ENCODE assay signal across 31 mouse cellular contexts in the genomic region with DNA sequence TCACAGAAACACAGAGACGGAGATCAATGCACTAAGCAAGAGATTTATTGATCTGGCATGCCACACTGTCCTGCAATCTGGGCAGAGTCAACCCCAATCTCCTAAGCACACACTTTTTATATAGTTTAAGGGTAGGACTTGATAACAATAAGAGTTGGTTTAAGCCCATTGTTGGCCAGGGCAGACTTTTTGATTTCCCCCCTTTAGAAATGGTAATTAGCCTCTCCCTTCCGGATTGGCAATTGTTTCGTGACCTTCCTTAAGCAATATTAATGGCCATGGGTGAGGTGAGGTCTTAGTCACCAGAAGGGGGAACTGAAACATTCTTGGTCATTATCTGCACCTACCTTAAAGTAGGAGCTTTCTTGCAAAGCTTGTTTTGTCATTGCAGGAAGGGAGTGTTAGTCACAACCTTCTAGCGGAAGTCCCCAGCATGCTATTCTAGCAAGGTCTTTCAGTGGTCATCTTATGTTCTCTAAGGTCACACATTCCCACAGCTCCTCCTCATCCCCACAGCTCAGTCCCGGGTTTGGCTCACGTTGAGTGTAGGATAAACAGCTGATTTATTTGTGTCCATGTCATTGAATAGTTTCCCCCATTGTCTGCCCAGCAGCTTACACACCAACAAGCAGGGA. TPM values are rescaled to one million over a fixed set of nuclear protein-coding genes. Genes with fewer than 3 reads are reported as not detected.
A peak's percentile ranks its signal among the peaks of the same experiment; 100 is the strongest.
DNase-seq lines count a peak whose midpoint lies in the region; ATAC-seq and TF ChIP-seq lines count a peak whose summit lies in the region.
"Had no signal": no experiment of that assay in that cellular context is flagged by ENCODE, and none has a peak within 500 bp of the region (broad histone marks: within the 10 kb centered on the region; RNA-seq: fewer than 3 reads in every experiment).

No protein-coding gene starts in this region.

- H3K27ac ChIP-seq in heart, embryonic 11.5 days (ENCODE audit: low read depth, low read length) = no peak overlapping the region
- peak overlapping the region; percentile 99 for H3K27ac ChIP-seq in ES-Bruce4 (ENCODE audit: insufficient read depth, low read length)
- no peak overlapping the region for H3K27ac ChIP-seq in hindbrain, embryonic 16.5 days (ENCODE audit: low read depth, low read length)
- H3K27ac ChIP-seq: embryonic facial prominence, embryonic 13.5 days; forebrain, embryonic 10.5 days; forebrain, embryonic 15.5 days; heart, embryonic 15.5 days; hindbrain, postnatal 0 days; intestine, embryonic 15.5 days; kidney, postnatal 0 days; limb, embryonic 10.5 days; limb, embryonic 15.5 days; liver, embryonic 13.5 days; midbrain, embryonic 13.5 days had no signal

- no peak for TF ChIP-seq POLR2A in ES-Bruce4 (IDR thresholded peaks at IDR 0.05; ENCODE audit: insufficient read depth, low read length)

- H3K4me3 ChIP-seq in heart, embryonic 11.5 days (ENCODE audit: low read depth, low read length) = no peak overlapping the region
- no peak overlapping the region for H3K4me3 ChIP-seq in ES-Bruce4 (ENCODE audit: low read depth, low read length)
- H3K4me3 ChIP-seq in hindbrain, embryonic 16.5 days (ENCODE audit: low read length) = no peak overlapping the region
- H3K4me3 ChIP-seq: embryonic facial prominence, embryonic 13.5 days; forebrain, embryonic 10.5 days; forebrain, embryonic 15.5 days; heart, embryonic 15.5 days; intestine, embryonic 15.5 days; limb, embryonic 10.5 days; limb, embryonic 15.5 days; liver, embryonic 13.5 days; megakaryocyte, embryonic 14.5 days; midbrain, embryonic 13.5 days had no signal

- TF ChIP-seq CTCF in ES-Bruce4 (IDR thresholded peaks at IDR 0.05; ENCODE audit: low read depth, low read length) = no peak

- no peaks in the 10 kb centered on the region for H3K9me3 ChIP-seq in heart, embryonic 11.5 days (replicated peaks; ENCODE audit: control insufficient read depth, low read length)
- H3K9me3 ChIP-seq in ES-Bruce4 (replicated peaks; ENCODE audit: control insufficient read depth, insufficient read depth, low read length, poor library complexity, severe bottlenecking) = peaks cover 42% of the 10 kb centered on the region
- no peaks in the 10 kb centered on the region; the same call in 1 of the 2 replicates for H3K9me3 ChIP-seq in hindbrain, embryonic 16.5 days (ENCODE audit: control insufficient read depth, low read length)
- H3K9me3 ChIP-seq: embryonic facial prominence, embryonic 13.5 days; forebrain, embryonic 10.5 days; forebrain, embryonic 15.5 days; heart, embryonic 15.5 days; intestine, embryonic 15.5 days; limb, embryonic 10.5 days; limb, embryonic 15.5 days had no signal

- DNase-seq in heart, adult 8-10 months (ENCODE audit: low spot score) = peak; percentile 10
- peak; percentile 93 for DNase-seq in ZHBTc4 (ENCODE audit: low read depth, low spot score)
- DNase-seq in thymus, postnatal 4 days = no peak
- no peak for DNase-seq in frontal cortex, adult 2 months (ENCODE audit: extremely low spot score in 1 of 2, low spot score in 1 of 2)
- DNase-seq: adrenal gland, adult 2 months; cerebellum, adult 11 months; cerebellum, adult 9-10 months; kidney, adult 2 months; layer of hippocampus, postnatal 36 days; liver, embryonic 13.5 days; lung, adult 18-20 months; lung, postnatal 36 days; spleen, adult 18-20 months had no signal

- WGBS in heart, embryonic 11.5 days (ENCODE audit: insufficient replicate concordance) = 84% methylated on average over 6 of the region's 6 CpGs
- 53% methylated on average over 6 of the region's 6 CpGs for WGBS in hindbrain, embryonic 16.5 days

- H3K4me1 ChIP-seq in heart, embryonic 11.5 days (ENCODE audit: control insufficient read depth, insufficient read depth, low read length) = no peaks in the 10 kb centered on the region
- H3K4me1 ChIP-seq in ES-Bruce4 (ENCODE audit: control insufficient read depth, insufficient read depth, low read length) = peaks cover 7% of the 10 kb centered on the region
- H3K4me1 ChIP-seq in hindbrain, embryonic 16.5 days (ENCODE audit: control insufficient read depth, insufficient read depth, low read depth, low read length) = no peaks in the 10 kb centered on the region
- H3K4me1 ChIP-seq: embryonic facial prominence, embryonic 13.5 days; forebrain, embryonic 10.5 days; heart, embryonic 15.5 days; intestine, embryonic 15.5 days; limb, embryonic 10.5 days; liver, embryonic 13.5 days; megakaryocyte, embryonic 14.5 days; midbrain, embryonic 13.5 days had no signal

- H3K36me3 ChIP-seq in heart, embryonic 11.5 days (ENCODE audit: control insufficient read depth, insufficient read depth, low read length) = no peaks in the 10 kb centered on the region
- no peaks in the 10 kb centered on the region for H3K36me3 ChIP-seq in ES-Bruce4 (ENCODE audit: control insufficient read depth, insufficient read depth, low read length, poor library complexity, severe bottlenecking)
- no peaks in the 10 kb centered on the region for H3K36me3 ChIP-seq in hindbrain, embryonic 16.5 days (ENCODE audit: control insufficient read depth, insufficient read depth, low read length)
- H3K36me3 ChIP-seq: embryonic facial prominence, embryonic 13.5 days; forebrain, embryonic 10.5 days; forebrain, embryonic 15.5 days; heart, embryonic 15.5 days; intestine, embryonic 15.5 days; limb, embryonic 10.5 days; limb, embryonic 15.5 days; liver, embryonic 13.5 days; midbrain, embryonic 13.5 days had no signal

- no peak for ATAC-seq in heart, embryonic 11.5 days (replicated peaks; ENCODE audit: insufficient number of reproducible peaks, low FRiP score, low TSS enrichment)
- ATAC-seq in neutrophil, adult 5-6 weeks (ENCODE audit: extremely low read depth, insufficient number of reproducible peaks, low FRiP score, poor library complexity, severe bottlenecking) = peak; percentile 33; the same call in 1 of the 2 replicates
- ATAC-seq in hindbrain, embryonic 16.5 days = no peak
- ATAC-seq: activated CD4-positive, CD25-positive, alpha-beta regulatory T cell, adult 4 months; forebrain, embryonic 15.5 days; hindbrain, postnatal 0 days; intestine, embryonic 15.5 days; midbrain, embryonic 13.5 days; Patski had no signal

- peak; percentile 62; the same call in 1 of the 2 replicates for TF ChIP-seq EP300 in ES-Bruce4 (IDR thresholded peaks at IDR 0.05; ENCODE audit: insufficient read depth, low read depth, low read length)

- no peak overlapping the region for H3K9ac ChIP-seq in heart, embryonic 11.5 days (ENCODE audit: low read depth, low read length)
- H3K9ac ChIP-seq in ES-Bruce4 (ENCODE audit: low read depth, poor library complexity, severe bottlenecking) = no peak overlapping the region
- no peak overlapping the region for H3K9ac ChIP-seq in hindbrain, embryonic 16.5 days (ENCODE audit: low read depth, low read length)
- H3K9ac ChIP-seq: embryonic facial prominence, embryonic 13.5 days; forebrain, embryonic 15.5 days; heart, embryonic 15.5 days; intestine, embryonic 15.5 days; limb, embryonic 15.5 days; liver, embryonic 13.5 days; midbrain, embryonic 13.5 days had no signal

- no peak overlapping the region for H3K4me2 ChIP-seq in heart, embryonic 11.5 days
- no peak overlapping the region for H3K4me2 ChIP-seq in hindbrain, embryonic 16.5 days (ENCODE audit: low read length)
- H3K4me2 ChIP-seq: embryonic facial prominence, embryonic 13.5 days; forebrain, embryonic 15.5 days; heart, embryonic 15.5 days; intestine, embryonic 15.5 days; limb, embryonic 15.5 days; liver, embryonic 13.5 days; midbrain, embryonic 13.5 days had no signal

- no peaks in the 10 kb centered on the region for H3K27me3 ChIP-seq in heart, embryonic 11.5 days (ENCODE audit: control insufficient read depth, insufficient read depth, low read length)
- no peaks in the 10 kb centered on the region for H3K27me3 ChIP-seq in ES-Bruce4 (ENCODE audit: control insufficient read depth, insufficient read depth, low read length, poor library complexity, severe bottlenecking)
- H3K27me3 ChIP-seq in hindbrain, embryonic 16.5 days (replicated peaks; ENCODE audit: control insufficient read depth, insufficient read depth, low read length) = no peaks in the 10 kb centered on the region
- H3K27me3 ChIP-seq: embryonic facial prominence, embryonic 13.5 days; forebrain, embryonic 15.5 days; heart, embryonic 15.5 days; intestine, embryonic 15.5 days; limb, embryonic 15.5 days; liver, embryonic 13.5 days; megakaryocyte, embryonic 14.5 days; midbrain, embryonic 13.5 days; Patski had no signal

RNA-seq across cellular contexts. Expression of a gene that starts 29.9 kb away (rescaled TPM):
- 1 to 10 TPM; 4.9 to 7.0 (median 6.4) TPM for total RNA-seq in heart, adult 8-10 months (2022)
- 6.1 and 8.1 TPM in 2 replicates for polyA plus RNA-seq in heart, embryonic 11.5 days (2014; fragmentation: Nextera tagmentation; extraction: Ambion mirVana)
- polyA plus RNA-seq in ES-Bruce4 (2011; ENCODE audit: insufficient read depth, insufficient read length, low read depth, missing spikeins) = 3.3 and 5.0 TPM in 2 replicates
- total RNA-seq in neutrophil, adult 5-6 weeks (2017) = 2.6 and 2.9 TPM in 2 replicates
- 2.1 and 2.3 TPM in 2 replicates for polyA plus RNA-seq in frontal cortex, adult 2 months (2012; rRNA removed)
- polyA plus RNA-seq in hindbrain, embryonic 16.5 days (2015; fragmentation: Nextera tagmentation; extraction: Ambion mirVana) = 6.3 and 6.7 TPM in 2 replicates
- total RNA-seq: MEL had no signal
- polyA plus RNA-seq: Patski had no signal

RNA-seq across cellular contexts. Expression of a gene that starts 30.3 kb away (rescaled TPM):
- total RNA-seq in heart, adult 8-10 months (2022) = 10 to 100 TPM; 14.6 to 18.4 (median 16.3) TPM
- polyA plus RNA-seq in heart, embryonic 11.5 days (2014; fragmentation: Nextera tagmentation; extraction: Ambion mirVana) = 25.3 and 29.5 TPM in 2 replicates
- polyA plus RNA-seq in ES-Bruce4 (2011; ENCODE audit: insufficient read depth, insufficient read length, low read depth, missing spikeins) = 14.4 and 15.8 TPM in 2 replicates
- total RNA-seq in neutrophil, adult 5-6 weeks (2017) = 9.1 and 10.0 TPM in 2 replicates
- 47.9 and 51.5 TPM in 2 replicates for polyA plus RNA-seq in frontal cortex, adult 2 months (2012; rRNA removed)
- 35.4 and 37.6 TPM in 2 replicates for polyA plus RNA-seq in hindbrain, embryonic 16.5 days (2015; fragmentation: Nextera tagmentation; extraction: Ambion mirVana)

Comparison
In these comparisons a context has a peak if more than half of its experiments do, and no peak if none do; other contexts are left out.
1. DNase-seq: peak in heart, adult 8-10 months (single experiment) and ZHBTc4 (single experiment); none in thymus, postnatal 4 days (single experiment) and frontal cortex, adult 2 months (0 of 2).